Comparison of ENCODE assay signal across 22 mouse cellular contexts in the genomic region with DNA sequence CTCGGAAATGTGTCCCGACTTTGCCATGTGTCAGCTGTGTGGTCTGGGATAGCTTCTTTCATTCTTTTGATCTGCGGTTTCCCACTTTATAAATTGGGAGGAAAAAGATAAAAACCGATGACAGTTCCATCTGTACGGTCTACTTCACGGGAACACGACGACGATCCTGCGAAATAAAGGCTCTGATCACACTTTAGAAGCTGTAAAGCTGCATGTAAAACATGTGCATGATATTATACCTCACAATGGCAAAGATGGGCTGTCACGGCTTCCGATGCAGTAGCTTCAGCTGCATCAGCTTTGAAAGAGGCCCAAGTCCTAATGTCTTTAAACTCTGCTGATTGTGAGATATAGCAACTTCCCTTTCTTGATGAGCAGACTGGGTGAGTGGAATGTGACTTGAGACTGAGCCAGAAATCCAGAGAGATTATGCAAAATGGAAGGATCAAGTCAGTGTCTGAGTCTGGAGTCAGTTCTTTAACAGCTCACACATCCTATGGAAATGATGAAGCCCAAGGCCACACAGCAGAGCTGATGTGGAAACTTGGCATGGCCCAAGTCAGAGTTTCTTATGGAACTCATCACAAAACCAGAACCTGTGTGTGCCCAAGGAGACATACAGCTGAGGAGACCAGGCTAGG.
DNase-seq lines count a peak whose midpoint lies in the region; ATAC-seq and TF ChIP-seq lines count a peak whose summit lies in the region.
"Had no signal": no experiment of that assay in that cellular context is flagged by ENCODE, and none has a peak within 500 bp of the region (broad histone marks: within the 10 kb centered on the region; RNA-seq: fewer than 3 reads in every experiment).

No protein-coding gene starts in this region.

- no peaks in the 10 kb centered on the region for H3K27me3 ChIP-seq in forebrain, postnatal 0 days (ENCODE audit: insufficient read depth, low read length)
- H3K27me3 ChIP-seq in forebrain, embryonic 11.5 days (ENCODE audit: control insufficient read depth, insufficient read depth, low read length): no peaks in the 10 kb centered on the region
- H3K27me3 ChIP-seq in lung, embryonic 14.5 days (ENCODE audit: insufficient read depth, low read length): no peaks in the 10 kb centered on the region
- no peaks in the 10 kb centered on the region for H3K27me3 ChIP-seq in stomach, postnatal 0 days (ENCODE audit: control insufficient read depth, insufficient read depth, low read length)
- H3K27me3 ChIP-seq: hindbrain, embryonic 12.5 days had no signal

- H3K4me3 ChIP-seq in forebrain, postnatal 0 days (ENCODE audit: low read depth, low read length): no peak overlapping the region
- H3K4me3 ChIP-seq in forebrain, embryonic 11.5 days (ENCODE audit: low read depth, low read length): no peak overlapping the region
- H3K4me3 ChIP-seq in lung, embryonic 14.5 days (ENCODE audit: low read depth, low read length): no peak overlapping the region
- no peak overlapping the region for H3K4me3 ChIP-seq in stomach, postnatal 0 days (ENCODE audit: low read depth, low read length)
- H3K4me3 ChIP-seq: embryonic facial prominence, embryonic 10.5 days; heart, embryonic 10.5 days; hindbrain, embryonic 12.5 days had no signal

- ATAC-seq in forebrain, postnatal 0 days: peak; percentile 85
- no peak for ATAC-seq in forebrain, embryonic 11.5 days (replicated peaks; ENCODE audit: low FRiP score)
- ATAC-seq in lung, embryonic 14.5 days (ENCODE audit: insufficient read depth): peak; percentile 52
- ATAC-seq in stomach, postnatal 0 days (ENCODE audit: low FRiP score, low TSS enrichment): no peak
- ATAC-seq: activated CD4-positive, CD25-positive, alpha-beta regulatory T cell, adult 4 months; forebrain, embryonic 16.5 days; hindbrain, embryonic 16.5 days; Patski had no signal

- no peaks in the 10 kb centered on the region for H3K9me3 ChIP-seq in forebrain, postnatal 0 days (ENCODE audit: low read length)
- H3K9me3 ChIP-seq in forebrain, embryonic 11.5 days (ENCODE audit: control insufficient read depth, low read length): no peaks in the 10 kb centered on the region
- no peaks in the 10 kb centered on the region for H3K9me3 ChIP-seq in lung, embryonic 14.5 days (ENCODE audit: low read depth, low read length)
- H3K9me3 ChIP-seq in stomach, postnatal 0 days (ENCODE audit: control insufficient read depth, low read length): no peaks in the 10 kb centered on the region
- H3K9me3 ChIP-seq: embryonic facial prominence, embryonic 10.5 days; heart, embryonic 10.5 days; hindbrain, embryonic 12.5 days had no signal

- peak; percentile 54 for DNase-seq in forebrain, postnatal 0 days
- DNase-seq in forebrain, embryonic 11.5 days (ENCODE audit: low spot score): no peak
- DNase-seq in lung, embryonic 14.5 days: peak; percentile 66
- no peak for DNase-seq in lung, postnatal 10 days
- DNase-seq in right cerebral cortex, adult 18-20 months: peak; percentile 25
- DNase-seq in right cerebral cortex, postnatal 25 days: no peak
- DNase-seq in telencephalon, adult 2 months (ENCODE audit: low read depth, low spot score): peak; percentile 18
- no peak for DNase-seq in stomach, postnatal 0 days (ENCODE audit: low spot score)
- DNase-seq: adrenal gland, postnatal 14 days; cerebellum, adult 2 months; cerebellum, postnatal 10 days; gastrocnemius, postnatal 36 days; heart, adult 11 months; heart, postnatal 10 days; heart, postnatal 4 days had no signal

- H3K4me1 ChIP-seq in forebrain, postnatal 0 days (ENCODE audit: insufficient read depth): 0 out of 2 replicates have a peak, but pooled peaks cover 3% of the 10 kb centered on the region
- no peaks in the 10 kb centered on the region; the same call in 1 of the 2 replicates for H3K4me1 ChIP-seq in forebrain, embryonic 11.5 days (replicated peaks; ENCODE audit: control insufficient read depth, insufficient read depth, low read length)
- H3K4me1 ChIP-seq in lung, embryonic 14.5 days (ENCODE audit: insufficient read depth): no peaks in the 10 kb centered on the region
- no peaks in the 10 kb centered on the region for H3K4me1 ChIP-seq in stomach, postnatal 0 days (replicated peaks; ENCODE audit: control insufficient read depth, insufficient read depth)
- H3K4me1 ChIP-seq: heart, embryonic 10.5 days had no signal

- H3K27ac ChIP-seq in forebrain, postnatal 0 days (ENCODE audit: low read depth, low read length): no peak overlapping the region
- H3K27ac ChIP-seq in forebrain, embryonic 11.5 days (ENCODE audit: low read depth, low read length): no peak overlapping the region
- H3K27ac ChIP-seq in lung, embryonic 14.5 days (ENCODE audit: low read depth): no peak overlapping the region
- no peak overlapping the region for H3K27ac ChIP-seq in stomach, postnatal 0 days (replicated peaks)
- H3K27ac ChIP-seq: embryonic facial prominence, embryonic 10.5 days; heart, embryonic 10.5 days; hindbrain, embryonic 12.5 days had no signal

- 61% methylated on average over 12 of the region's 12 CpGs for WGBS in forebrain, postnatal 0 days
- WGBS in forebrain, embryonic 11.5 days: 90% methylated on average over 12 of the region's 12 CpGs
- 49% methylated on average over 12 of the region's 12 CpGs for WGBS in lung, embryonic 14.5 days
- 89% methylated on average over 12 of the region's 12 CpGs for WGBS in stomach, postnatal 0 days

- H3K9ac ChIP-seq in forebrain, postnatal 0 days: no peak overlapping the region
- H3K9ac ChIP-seq in forebrain, embryonic 11.5 days (ENCODE audit: low read length): no peak overlapping the region
- no peak overlapping the region for H3K9ac ChIP-seq in lung, embryonic 14.5 days
- no peak overlapping the region for H3K9ac ChIP-seq in stomach, postnatal 0 days (ENCODE audit: low read length)
- H3K9ac ChIP-seq: hindbrain, embryonic 12.5 days had no signal

- TF ChIP-seq CTCF in forebrain, postnatal 0 days (IDR thresholded peaks at IDR 0.05; ENCODE audit: low read depth): no peak
- no peak for TF ChIP-seq CTCF in lung, embryonic 14.5 days (IDR thresholded peaks at IDR 0.05; ENCODE audit: low read depth)
- TF ChIP-seq CTCF in stomach, postnatal 0 days (IDR thresholded peaks at IDR 0.05; ENCODE audit: low read depth): no peak

- H3K36me3 ChIP-seq in forebrain, postnatal 0 days (ENCODE audit: insufficient read depth): no peaks in the 10 kb centered on the region
- no peaks in the 10 kb centered on the region for H3K36me3 ChIP-seq in forebrain, embryonic 11.5 days (ENCODE audit: control insufficient read depth, insufficient read depth, low read length)
- H3K36me3 ChIP-seq in lung, embryonic 14.5 days (ENCODE audit: insufficient read depth): no peaks in the 10 kb centered on the region
- H3K36me3 ChIP-seq in stomach, postnatal 0 days (ENCODE audit: control insufficient read depth, insufficient read depth, low read length): no peaks in the 10 kb centered on the region
- H3K36me3 ChIP-seq: embryonic facial prominence, embryonic 10.5 days; heart, embryonic 10.5 days; hindbrain, embryonic 12.5 days had no signal

- no peak for TF ChIP-seq EP300 in stomach, postnatal 0 days (optimal IDR thresholded peaks at IDR 0.05)

- no peak overlapping the region for H3K4me2 ChIP-seq in forebrain, postnatal 0 days (ENCODE audit: low read depth)
- no peak overlapping the region for H3K4me2 ChIP-seq in forebrain, embryonic 11.5 days (ENCODE audit: low read depth, low read length, severe bottlenecking)
- no peak overlapping the region for H3K4me2 ChIP-seq in lung, embryonic 14.5 days
- H3K4me2 ChIP-seq in stomach, postnatal 0 days (replicated peaks; ENCODE audit: low read depth): no peak overlapping the region
- H3K4me2 ChIP-seq: hindbrain, embryonic 12.5 days had no signal

Comparison
In these comparisons a context has a peak if more than half of its experiments do, and no peak if none do; other contexts are left out.
1. ATAC-seq: peak in forebrain, postnatal 0 days (single experiment) and lung, embryonic 14.5 days (single experiment); none in forebrain, embryonic 11.5 days (single experiment) and stomach, postnatal 0 days (single experiment).
2. DNase-seq: peak in forebrain, postnatal 0 days (single experiment), lung, embryonic 14.5 days (single experiment), right cerebral cortex, adult 18-20 months (single experiment) and telencephalon, adult 2 months (single experiment); none in forebrain, embryonic 11.5 days (single experiment), lung, postnatal 10 days (single experiment), right cerebral cortex, postnatal 25 days (single experiment) and stomach, postnatal 0 days (single experiment).